Comparison of ENCODE assay signal across 40 mouse cellular contexts in the genomic region with DNA sequence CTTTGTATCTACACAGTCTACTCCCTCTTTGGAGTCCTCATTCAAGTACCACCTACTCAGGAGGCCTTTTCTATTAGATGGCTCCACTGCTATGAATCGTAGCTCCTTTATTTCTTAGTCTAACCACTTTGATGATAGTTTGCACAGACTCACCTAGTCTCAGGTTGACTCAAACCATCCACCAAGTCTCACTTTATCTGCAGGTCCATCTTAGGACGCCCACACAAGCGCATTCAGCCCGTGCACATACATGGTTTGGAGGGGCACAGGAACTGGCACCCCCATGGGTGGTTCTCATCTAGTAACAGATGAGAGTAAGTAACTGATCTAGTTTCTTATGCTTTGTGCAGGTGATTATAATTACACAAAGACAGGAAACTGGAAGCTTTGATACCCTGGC. TPM values are rescaled to one million over a fixed set of nuclear protein-coding genes. Genes with fewer than 3 reads are reported as not detected.
"Had no signal": no experiment of that assay in that cellular context is flagged by ENCODE, and none has a peak within 500 bp of the region (broad histone marks: within the 10 kb centered on the region; RNA-seq: fewer than 3 reads in every experiment).

No protein-coding gene starts in this region.

- DNase-seq: gastrocnemius, postnatal 14 days; gastrocnemius, postnatal 36 days; heart, adult 11 months; heart, adult 2 months; heart, postnatal 14 days; heart, postnatal 36 days; kidney, adult 18-20 months; kidney, adult 8-10 months; kidney, postnatal 10 days; kidney, postnatal 25 days; kidney, postnatal 4 days; layer of hippocampus, postnatal 36 days; liver; liver, embryonic 13.5 days; liver, postnatal 0 days had no signal

- H3K27me3 ChIP-seq: heart, embryonic 13.5 days; heart, embryonic 15.5 days; hindbrain, embryonic 13.5 days; intestine, embryonic 15.5 days; limb, embryonic 12.5 days; liver, embryonic 13.5 days; liver, embryonic 15.5 days had no signal

- H3K27ac ChIP-seq: heart, adult 2 months; heart, embryonic 13.5 days; heart, embryonic 15.5 days; hindbrain, embryonic 13.5 days; intestine, embryonic 15.5 days; layer of hippocampus, adult 2 months; limb, embryonic 10.5 days; limb, embryonic 12.5 days; liver, embryonic 13.5 days; liver, embryonic 15.5 days had no signal

- H3K4me1 ChIP-seq: heart, embryonic 13.5 days; heart, embryonic 15.5 days; hindbrain, embryonic 13.5 days; intestine, embryonic 15.5 days; limb, embryonic 10.5 days; limb, embryonic 12.5 days; liver, embryonic 13.5 days; liver, embryonic 15.5 days had no signal

- H3K9me3 ChIP-seq: heart, embryonic 13.5 days; heart, embryonic 15.5 days; hindbrain, embryonic 13.5 days; intestine, embryonic 15.5 days; limb, embryonic 10.5 days; limb, embryonic 12.5 days; liver, embryonic 13.5 days; liver, embryonic 15.5 days had no signal

- ATAC-seq: hindbrain, embryonic 16.5 days; intestine, embryonic 15.5 days; intestine, postnatal 0 days; liver, postnatal 0 days had no signal

- H3K9ac ChIP-seq: heart, embryonic 13.5 days; heart, embryonic 15.5 days; hindbrain, embryonic 13.5 days; intestine, embryonic 15.5 days; limb, embryonic 12.5 days; liver, embryonic 13.5 days; liver, embryonic 15.5 days; liver, postnatal 0 days had no signal

- H3K4me2 ChIP-seq: heart, embryonic 11.5 days; heart, embryonic 13.5 days; heart, embryonic 15.5 days; hindbrain, embryonic 13.5 days; intestine, embryonic 15.5 days; limb, embryonic 12.5 days; liver, embryonic 11.5 days; liver, embryonic 13.5 days; liver, embryonic 15.5 days had no signal

- H3K4me3 ChIP-seq: heart, adult 2 months; heart, embryonic 13.5 days; heart, embryonic 15.5 days; hindbrain, embryonic 13.5 days; intestine, embryonic 15.5 days; layer of hippocampus, adult 2 months; limb, embryonic 10.5 days; limb, embryonic 12.5 days; liver, embryonic 13.5 days; liver, embryonic 15.5 days had no signal

- H3K36me3 ChIP-seq: heart, embryonic 13.5 days; heart, embryonic 15.5 days; hindbrain, embryonic 13.5 days; intestine, embryonic 15.5 days; limb, embryonic 10.5 days; limb, embryonic 12.5 days; liver, embryonic 13.5 days; liver, embryonic 15.5 days had no signal

RNA-seq across cellular contexts. Expression of a gene that starts 34.8 kb away (rescaled TPM):
- total RNA-seq: gastrocnemius, adult 18-20 months; gastrocnemius, adult 8-10 months; gastrocnemius, postnatal 14 days; gastrocnemius, postnatal 36 days; heart, adult 2 months; heart, postnatal 14 days; heart, postnatal 36 days; hematopoietic stem cell, adult 5-6 weeks; layer of hippocampus, adult 2 months; layer of hippocampus, postnatal 10 days; layer of hippocampus, postnatal 36 days; left cerebral cortex, adult 18-20 months; left cerebral cortex, adult 8-10 months; left cerebral cortex, postnatal 10 days; left cerebral cortex, postnatal 36 days had no signal
- polyA plus RNA-seq: heart, adult 2 months; heart, embryonic 11.5 days; heart, embryonic 13.5 days; heart, embryonic 15.5 days; heart, postnatal 0 days; hindbrain, embryonic 11.5 days; hindbrain, embryonic 13.5 days; hindbrain, embryonic 16.5 days; intestine, embryonic 15.5 days; intestine, postnatal 0 days; kidney, embryonic 14.5 days; kidney, embryonic 16.5 days; limb, embryonic 10.5 days; limb, embryonic 12.5 days; limb, embryonic 14.5 days; liver, embryonic 11.5 days; liver, embryonic 13.5 days; liver, embryonic 15.5 days; liver, postnatal 0 days had no signal
